10 mouse cellular contexts compared by ENCODE assay signal in the genomic region with DNA sequence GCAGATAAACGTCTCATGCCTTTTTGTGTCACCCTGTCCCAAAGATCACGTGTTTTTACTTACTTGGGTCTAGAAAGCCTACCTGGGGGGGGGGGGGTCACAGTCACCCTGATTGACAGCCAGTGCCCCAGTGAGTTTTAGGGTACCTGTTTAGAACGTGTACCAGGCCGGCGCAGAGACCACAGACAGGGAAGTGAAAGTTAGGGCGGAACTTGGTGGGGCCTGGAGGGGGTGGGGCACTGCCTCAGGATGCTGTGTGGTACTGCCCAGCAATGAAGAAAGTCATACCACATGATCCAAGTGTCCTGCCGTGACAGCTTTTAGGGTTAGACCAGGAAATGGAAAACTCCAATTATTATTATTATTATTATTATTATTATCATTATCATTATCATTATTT. TPM values are rescaled to one million over a fixed set of nuclear protein-coding genes. Genes with fewer than 3 reads are reported as not detected.
DNase-seq lines count a peak whose midpoint lies in the region; ATAC-seq and TF ChIP-seq lines count a peak whose summit lies in the region.
"Had no signal": no experiment of that assay in that cellular context is flagged by ENCODE, and none has a peak within 500 bp of the region (broad histone marks: within the 10 kb centered on the region; RNA-seq: fewer than 3 reads in every experiment).

No protein-coding gene starts in this region.

- in situ Hi-C loops in CH12.LX (cut with MboI; ENCODE audit: low pct_ligation_motif_present, low pct_unique_long_range_greater_than_20kb, low sequenced_read_pairs) = loop anchor here (10.0 kb wide), 1 partner anchor 481 kb away; a partner anchor contains a TSS

- no peaks in the 10 kb centered on the region for H3K9me3 ChIP-seq in CH12.LX (replicated peaks; ENCODE audit: low read length)
- no peaks in the 10 kb centered on the region for H3K9me3 ChIP-seq in lung, postnatal 0 days (ENCODE audit: low read length)
- H3K9me3 ChIP-seq in forebrain, embryonic 11.5 days (ENCODE audit: control insufficient read depth, low read length) = no peaks in the 10 kb centered on the region
- H3K9me3 ChIP-seq: embryonic facial prominence, embryonic 15.5 days; neural tube, embryonic 13.5 days had no signal

- no peak for TF ChIP-seq RAD21 in CH12.LX (IDR thresholded peaks at IDR 0.05; ENCODE audit: low read depth, low read length)

- peak overlapping the region; percentile 42 for H3K27ac ChIP-seq in CH12.LX (ENCODE audit: insufficient read depth, low read depth)
- no peak overlapping the region for H3K27ac ChIP-seq in lung, postnatal 0 days (ENCODE audit: low read length)
- no peak overlapping the region for H3K27ac ChIP-seq in forebrain, embryonic 11.5 days (ENCODE audit: low read depth, low read length)
- H3K27ac ChIP-seq: embryonic facial prominence, embryonic 15.5 days; neural tube, embryonic 13.5 days had no signal

- H3K79me2 ChIP-seq in CH12.LX (replicated peaks; ENCODE audit: control insufficient read depth, extremely low read depth, insufficient read depth, poor library complexity, severe bottlenecking) = no peaks in the 10 kb centered on the region

- H3K27me3 ChIP-seq in CH12.LX (replicated peaks) = no peaks in the 10 kb centered on the region
- no peaks in the 10 kb centered on the region for H3K27me3 ChIP-seq in lung, postnatal 0 days (replicated peaks; ENCODE audit: insufficient read depth, low read length)
- H3K27me3 ChIP-seq in forebrain, embryonic 11.5 days (ENCODE audit: control insufficient read depth, insufficient read depth, low read length) = no peaks in the 10 kb centered on the region
- H3K27me3 ChIP-seq: embryonic facial prominence, embryonic 15.5 days; neural tube, embryonic 13.5 days had no signal

- H3K9ac ChIP-seq in CH12.LX (ENCODE audit: insufficient read depth, low read depth) = no peak overlapping the region
- H3K9ac ChIP-seq in lung, postnatal 0 days (replicated peaks; ENCODE audit: low read depth) = no peak overlapping the region
- H3K9ac ChIP-seq in forebrain, embryonic 11.5 days (ENCODE audit: low read length) = no peak overlapping the region
- H3K9ac ChIP-seq: embryonic facial prominence, embryonic 15.5 days; neural tube, embryonic 13.5 days had no signal

- dilution Hi-C loops in CH12.LX (cut with MboI; ENCODE audit: extremely low pct_ligation_motif_present, extremely low pct_unique_long_range_greater_than_20kb, low sequenced_read_pairs) = no loop called here

- H3K4me2 ChIP-seq in CH12.LX (ENCODE audit: insufficient read depth, low read depth, poor library complexity, severe bottlenecking) = peak overlapping the region; percentile 61
- no peak overlapping the region for H3K4me2 ChIP-seq in lung, postnatal 0 days (replicated peaks; ENCODE audit: low read depth, low read length)
- H3K4me2 ChIP-seq in forebrain, embryonic 11.5 days (ENCODE audit: low read depth, low read length, severe bottlenecking) = no peak overlapping the region
- H3K4me2 ChIP-seq: embryonic facial prominence, embryonic 15.5 days; neural tube, embryonic 13.5 days had no signal

- peaks cover 22 to 71% of the 10 kb centered on the region in 2 experiments for H3K4me1 ChIP-seq in CH12.LX (ENCODE audit: control insufficient read depth in 1 of 2, insufficient read depth in 2 of 2)
- no peaks in the 10 kb centered on the region for H3K4me1 ChIP-seq in lung, postnatal 0 days (ENCODE audit: insufficient read depth, low read depth, low read length)
- H3K4me1 ChIP-seq in forebrain, embryonic 11.5 days (replicated peaks; ENCODE audit: control insufficient read depth, insufficient read depth, low read length) = no peaks in the 10 kb centered on the region

- TF ChIP-seq EP300 in CH12.LX (IDR thresholded peaks at IDR 0.05; ENCODE audit: low read length) = peak; percentile 93
- no peak for TF ChIP-seq EP300 in lung, postnatal 0 days (IDR thresholded peaks at IDR 0.05)

- no peak overlapping the region for H3K4me3 ChIP-seq in CH12.LX (replicated peaks in 1 of 3; ENCODE audit: low read depth in 2 of 3, low read length in 2 of 3, poor library complexity in 1 of 3)
- H3K4me3 ChIP-seq in lung, postnatal 0 days (ENCODE audit: low read depth, low read length) = no peak overlapping the region
- H3K4me3 ChIP-seq in forebrain, embryonic 11.5 days (ENCODE audit: low read depth, low read length) = no peak overlapping the region
- H3K4me3 ChIP-seq: embryonic facial prominence, embryonic 15.5 days; neural tube, embryonic 13.5 days had no signal

- TF ChIP-seq POLR2A in CH12.LX (IDR thresholded peaks at IDR 0.05; ENCODE audit: low read depth, low read length) = no peak; the same call in 1 of the 2 replicates

- peak; percentile 48 for DNase-seq in adrenal gland, postnatal 14 days
- DNase-seq in adrenal gland, postnatal 25 days = no peak
- DNase-seq in CH12.LX (ENCODE audit: extremely low read depth) = peak; percentile 89
- peak; percentile 49 for DNase-seq in lung, postnatal 0 days (ENCODE audit: low spot score)
- DNase-seq in spleen, adult 12 weeks (ENCODE audit: low spot score) = peak; percentile 55
- no peak for DNase-seq in forebrain, embryonic 11.5 days (ENCODE audit: low spot score)
- no peak for DNase-seq in cerebellum, postnatal 14 days
- DNase-seq in testis, postnatal 10 days (ENCODE audit: low spot score) = no peak

- ATAC-seq in lung, postnatal 0 days = peak; percentile 43
- no peak for ATAC-seq in forebrain, embryonic 11.5 days (replicated peaks; ENCODE audit: low FRiP score)

- no peaks in the 10 kb centered on the region for H3K36me3 ChIP-seq in CH12.LX (replicated peaks in 1 of 2; ENCODE audit: control insufficient read depth in 1 of 2, insufficient read depth in 1 of 2, low read length in 1 of 2)
- H3K36me3 ChIP-seq in lung, postnatal 0 days (ENCODE audit: insufficient read depth, low read length) = no peaks in the 10 kb centered on the region
- H3K36me3 ChIP-seq in forebrain, embryonic 11.5 days (ENCODE audit: control insufficient read depth, insufficient read depth, low read length) = no peaks in the 10 kb centered on the region
- H3K36me3 ChIP-seq: embryonic facial prominence, embryonic 15.5 days; neural tube, embryonic 13.5 days had no signal

- no peak for TF ChIP-seq CTCF in CH12.LX (conservative IDR thresholded peaks at IDR 0.05 in 1 of 2, IDR thresholded peaks at IDR 0.05 in 1 of 2; ENCODE audit: low read depth in 2 of 2, low read length in 2 of 2)
- TF ChIP-seq CTCF in lung, postnatal 0 days (IDR thresholded peaks at IDR 0.05) = no peak

- 62% methylated on average over 7 of the region's 7 CpGs for WGBS in lung, postnatal 0 days
- WGBS in forebrain, embryonic 11.5 days = 86% methylated on average over 7 of the region's 7 CpGs

TF ChIP-seq in CH12.LX, 34 proteins besides CTCF, POLR2A, EP300 and RAD21 (continues in another document):
- TF ChIP-seq CHD2 (IDR thresholded peaks at IDR 0.05; ENCODE audit: low read length) (peak; percentile 93), MXI1 (IDR thresholded peaks at IDR 0.05; ENCODE audit: low read depth, low read length) (peak; percentile 50; the same call in 1 of the 2 replicates), TCF12 (IDR thresholded peaks at IDR 0.05; ENCODE audit: low read depth, low read length) (peak; percentile 91), MAFK (IDR thresholded peaks at IDR 0.05; ENCODE audit: insufficient replicate concordance, low read length) (0 out of 2 replicates have a peak, but pooled peaks have one; percentile 17), ZMIZ1 (IDR thresholded peaks at IDR 0.05; ENCODE audit: low read depth, low read length) (no peak), USF2 (conservative IDR thresholded peaks at IDR 0.05; ENCODE audit: low read depth, low read length) (no peak), RCOR1 (conservative IDR thresholded peaks at IDR 0.05; ENCODE audit: low read depth, low read length) (peak; percentile 88), KAT2A (IDR thresholded peaks at IDR 0.05; ENCODE audit: insufficient replicate concordance, low read length) (no peak), ETS1 (conservative IDR thresholded peaks at IDR 0.05; ENCODE audit: low read depth, low read length) (peak; percentile 78), SMC3 (IDR thresholded peaks at IDR 0.05; ENCODE audit: low read depth, low read length) (peak; percentile 12), MAX (IDR thresholded peaks at IDR 0.05; ENCODE audit: low read length) (no peak), POLR2AphosphoS2 (IDR thresholded peaks at IDR 0.05; ENCODE audit: low read depth, low read length) (no peak), SIN3A (IDR thresholded peaks at IDR 0.05; ENCODE audit: low read length) (peak; percentile 75), NRF1 (IDR thresholded peaks at IDR 0.05; ENCODE audit: low read depth, low read length) (0 out of 2 replicates have a peak, but pooled peaks have one; percentile 10), ZNF384 (IDR thresholded peaks at IDR 0.05; ENCODE audit: low read depth, low read length) (no peak), CHD1 (IDR thresholded peaks at IDR 0.05; ENCODE audit: low read depth, low read length) (no peak), MAZ (IDR thresholded peaks at IDR 0.05; ENCODE audit: low read depth, low read length) (peak; percentile 89), NELFE (IDR thresholded peaks at IDR 0.05; ENCODE audit: low read depth, low read length) (no peak), BHLHE40 (IDR thresholded peaks at IDR 0.05; ENCODE audit: low read depth, low read length) (peak; percentile 93), MEF2A (IDR thresholded peaks at IDR 0.05; ENCODE audit: borderline replicate concordance, low read depth, low read length) (peak; percentile 79), JUND (conservative IDR thresholded peaks at IDR 0.05; ENCODE audit: low read depth, low read length) (no peak), JUN (IDR thresholded peaks at IDR 0.05; ENCODE audit: insufficient read depth, low read depth, low read length) (no peak), ZC3H11A (IDR thresholded peaks at IDR 0.05; ENCODE audit: low read depth, low read length) (no peak), GABPA (IDR thresholded peaks at IDR 0.05; ENCODE audit: insufficient replicate concordance, low read depth, low read length) (no peak), TBP (conservative IDR thresholded peaks at IDR 0.05; ENCODE audit: low read depth, low read length) (no peak), IRF4 (IDR thresholded peaks at IDR 0.05; ENCODE audit: low read depth, low read length) (peak; percentile 99), USF1 (IDR thresholded peaks at IDR 0.05; ENCODE audit: low read depth, low read length) (no peak), HCFC1 (IDR thresholded peaks at IDR 0.05; ENCODE audit: low read depth, low read length) (no peak; the same call in 1 of the 2 replicates)

RNA-seq across cellular contexts. Expression of a gene that starts 22.3 kb away (rescaled TPM):
- total RNA-seq in adrenal gland, postnatal 14 days (2021) = 3.4 and 8.0 TPM in 2 replicates
- total RNA-seq in adrenal gland, postnatal 25 days (2021) = 4.8 and 6.5 TPM in 2 replicates
- total RNA-seq in CH12.LX (2012; rRNA removed) = 194 and 205 TPM in 2 replicates
- 129 and 139 TPM in 2 replicates for total RNA-seq in CH12.LX (2014; rRNA removed)
- polyA plus RNA-seq in CH12.LX (2012; ENCODE audit: insufficient read length, low read depth) = 177 and 196 TPM in 2 replicates
- 3.5 and 3.7 TPM in 2 replicates for polyA plus RNA-seq in lung, postnatal 0 days (2015; fragmentation: Nextera tagmentation; extraction: Ambion mirVana)
- 2.0 and 2.7 TPM in 2 replicates for polyA plus RNA-seq in forebrain, embryonic 11.5 days (2014; fragmentation: Nextera tagmentation; extraction: Ambion mirVana)

Comparison
In these comparisons a context has a peak if more than half of its experiments do, and no peak if none do; other contexts are left out.
1. DNase-seq: peak in adrenal gland, postnatal 14 days (single experiment), CH12.LX (single experiment), lung, postnatal 0 days (single experiment) and spleen, adult 12 weeks (single experiment); none in adrenal gland, postnatal 25 days (single experiment), forebrain, embryonic 11.5 days (single experiment), cerebellum, postnatal 14 days (0 of 2) and testis, postnatal 10 days (single experiment).
2. RNA of a gene that starts 22.3 kb away (total RNA-seq): 129 to 205 TPM in CH12.LX; 4.8 to 6.5 TPM in adrenal gland, postnatal 25 days and 3.4 to 8.0 TPM in adrenal gland, postnatal 14 days; every median in the first group is over 10 times any median in the second.